Mouse (Mus musculus): ENCODE measurements at regions not wholly inside any gene's neighbourhood (a gene's known extent, or its start where the extent isn't known, plus 50 kb on each side); places are given as distances from the start of the nearest gene placed in this dataset.

GRCm38 (mm10) chr13:110619010-110619409, 224.2 kb downstream of the Plk2 start:
- TF ChIP-seq CTCF (IDR thresholded peaks at IDR 0.05; ENCODE audit: low read depth, low read length) = no peak
- no peak for TF ChIP-seq GATA1 (IDR thresholded peaks at IDR 0.05; ENCODE audit: borderline replicate concordance, low read length)
- no peak for TF ChIP-seq POLR2AphosphoS5 (IDR thresholded peaks at IDR 0.05; ENCODE audit: insufficient replicate concordance, low read depth, low read length)
- TF ChIP-seq GATA2 (IDR thresholded peaks at IDR 0.05; ENCODE audit: borderline replicate concordance, low read depth, low read length) = no peak
- no peak for TF ChIP-seq TAL1 (conservative IDR thresholded peaks at IDR 0.05; ENCODE audit: low read depth, low read length)

DNA sequence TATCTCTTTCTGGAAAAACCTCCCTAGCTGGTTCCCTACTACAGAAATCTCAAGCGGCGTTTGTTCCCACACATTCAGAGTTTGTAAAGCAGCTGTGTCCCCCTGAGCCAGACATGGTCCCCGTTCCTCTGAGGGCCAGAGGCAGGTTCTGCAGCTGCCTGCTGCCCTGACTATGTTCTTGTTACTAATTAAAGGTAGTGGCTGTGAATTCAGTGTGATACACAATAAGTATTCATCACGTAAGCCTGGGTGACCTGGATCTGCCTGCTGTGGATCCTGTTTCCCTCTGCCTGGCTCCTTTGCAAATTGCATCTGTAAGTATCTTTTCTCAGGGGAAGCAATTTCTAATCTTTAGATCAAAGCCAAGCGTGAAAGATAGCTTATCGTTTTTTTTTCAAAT, 232.3 kb downstream of the Plk2 start:
- no peak for DNase-seq (ENCODE audit: low spot score)
- Histone ChIP-seq H3K36me3 (replicated peaks) (no peaks in the 10 kb centered on the region), H3K9me3 (replicated peaks) (peaks cover 19% of the 10 kb centered on the region), H3K4me3 (ENCODE audit: low read depth, low read length) (no peak overlapping the region), H3K4me1 (ENCODE audit: insufficient read depth, low read depth, low read length) (no peaks in the 10 kb centered on the region), H3K27me3 (ENCODE audit: insufficient read depth, low read length) (no peaks in the 10 kb centered on the region)
- no peak for TF ChIP-seq CTCF (IDR thresholded peaks at IDR 0.05; ENCODE audit: low read depth, low read length)
- no peak for ATAC-seq (ENCODE audit: extremely low read depth, insufficient number of reproducible peaks, low FRiP score, poor library complexity, severe bottlenecking)

More at GRCm38 (mm10) chr13:110619010-110619409, 224.2 kb downstream of the Plk2 start:
- no peaks in the 10 kb centered on the region for H3K27me3 ChIP-seq (ENCODE audit: insufficient read depth, low read length)
- H3K9me3 ChIP-seq (replicated peaks) = 0 out of 2 replicates have a peak, but pooled peaks cover 2% of the 10 kb centered on the region
- no peaks in the 10 kb centered on the region for H3K36me3 ChIP-seq (replicated peaks)
- H3K4me3 ChIP-seq (ENCODE audit: low read depth, low read length) = no peak overlapping the region
- ATAC-seq (ENCODE audit: extremely low read depth, insufficient number of reproducible peaks, low FRiP score, poor library complexity, severe bottlenecking) = no peak
- no peak for DNase-seq (ENCODE audit: low spot score)
- H3K4me1 ChIP-seq (ENCODE audit: insufficient read depth, low read depth, low read length) = no peaks in the 10 kb centered on the region

- no peak for DNase-seq (ENCODE audit: low spot score)
- H3K4me3 ChIP-seq (ENCODE audit: low read depth, low read length) = no peak overlapping the region
- H3K4me1 ChIP-seq (ENCODE audit: insufficient read depth, low read depth, low read length) = no peaks in the 10 kb centered on the region
- no peak for ATAC-seq (ENCODE audit: extremely low read depth, insufficient number of reproducible peaks, low FRiP score, poor library complexity, severe bottlenecking)
- H3K36me3 ChIP-seq (replicated peaks) = no peaks in the 10 kb centered on the region
- H3K27me3 ChIP-seq (ENCODE audit: insufficient read depth, low read length) = no peaks in the 10 kb centered on the region
- peaks cover 19% of the 10 kb centered on the region for H3K9me3 ChIP-seq (replicated peaks)
- TF ChIP-seq POLR2AphosphoS5 (IDR thresholded peaks at IDR 0.05; ENCODE audit: insufficient replicate concordance, low read depth, low read length) (no peak), GATA1 (IDR thresholded peaks at IDR 0.05; ENCODE audit: borderline replicate concordance, low read length) (no peak), GATA2 (IDR thresholded peaks at IDR 0.05; ENCODE audit: borderline replicate concordance, low read depth, low read length) (no peak), TAL1 (conservative IDR thresholded peaks at IDR 0.05; ENCODE audit: low read depth, low read length) (no peak)
These were observed 232.9 kb downstream of the Plk2 start for GRCm38 (mm10) chr13:110627732-110628131.

DNA sequence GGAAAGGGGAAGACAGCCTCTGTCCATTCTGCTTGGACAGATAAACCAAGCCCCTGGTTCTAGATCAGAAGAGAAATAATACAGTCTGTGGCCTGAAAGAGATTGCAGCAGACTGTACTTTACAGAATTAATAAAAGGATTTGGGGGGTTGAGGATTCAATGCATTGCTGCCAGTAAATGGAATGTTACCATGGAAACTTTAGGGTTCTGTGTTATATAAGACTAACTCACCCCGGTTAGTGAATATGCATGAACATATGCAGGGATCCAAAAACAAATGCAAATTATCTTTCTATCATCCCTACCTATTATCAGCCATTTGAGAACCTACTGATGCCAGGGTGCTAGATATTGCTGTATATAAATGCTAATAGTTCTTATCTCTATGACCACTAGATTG, 233.4 kb downstream of the Plk2 start:
- no peaks in the 10 kb centered on the region for H3K27me3 ChIP-seq (ENCODE audit: insufficient read depth, low read length)
- no peaks in the 10 kb centered on the region for H3K4me1 ChIP-seq (ENCODE audit: insufficient read depth, low read depth, low read length)
- ATAC-seq (ENCODE audit: extremely low read depth, insufficient number of reproducible peaks, low FRiP score, poor library complexity, severe bottlenecking) (no peak), DNase-seq (ENCODE audit: low spot score) (no peak)
- H3K9me3 ChIP-seq (replicated peaks) = peaks cover 19% of the 10 kb centered on the region
- TF ChIP-seq GATA1 (IDR thresholded peaks at IDR 0.05; ENCODE audit: borderline replicate concordance, low read length) (no peak), GATA2 (IDR thresholded peaks at IDR 0.05; ENCODE audit: borderline replicate concordance, low read depth, low read length) (no peak), TAL1 (conservative IDR thresholded peaks at IDR 0.05; ENCODE audit: low read depth, low read length) (no peak), CTCF (IDR thresholded peaks at IDR 0.05; ENCODE audit: low read depth, low read length) (no peak), POLR2AphosphoS5 (IDR thresholded peaks at IDR 0.05; ENCODE audit: insufficient replicate concordance, low read depth, low read length) (no peak)
- H3K36me3 ChIP-seq (replicated peaks) = no peaks in the 10 kb centered on the region
- H3K4me3 ChIP-seq (ENCODE audit: low read depth, low read length) = no peak overlapping the region

- TF ChIP-seq GATA2 (IDR thresholded peaks at IDR 0.05; ENCODE audit: borderline replicate concordance, low read depth, low read length) = no peak
- no peak for TF ChIP-seq TAL1 (conservative IDR thresholded peaks at IDR 0.05; ENCODE audit: low read depth, low read length)
- no peak for TF ChIP-seq CTCF (IDR thresholded peaks at IDR 0.05; ENCODE audit: low read depth, low read length)
- no peak for TF ChIP-seq POLR2AphosphoS5 (IDR thresholded peaks at IDR 0.05; ENCODE audit: insufficient replicate concordance, low read depth, low read length)
- TF ChIP-seq GATA1 (IDR thresholded peaks at IDR 0.05; ENCODE audit: borderline replicate concordance, low read length) = no peak
- Histone ChIP-seq H3K4me3 (ENCODE audit: low read depth, low read length) (no peak overlapping the region), H3K9me3 (replicated peaks) (peaks cover 3% of the 10 kb centered on the region; the same call in 1 of the 2 replicates), H3K4me1 (ENCODE audit: insufficient read depth, low read depth, low read length) (no peaks in the 10 kb centered on the region), H3K36me3 (replicated peaks) (no peaks in the 10 kb centered on the region), H3K27me3 (ENCODE audit: insufficient read depth, low read length) (no peaks in the 10 kb centered on the region)
- DNase-seq (ENCODE audit: low spot score) = no peak
- ATAC-seq (ENCODE audit: extremely low read depth, insufficient number of reproducible peaks, low FRiP score, poor library complexity, severe bottlenecking) = no peak
These were observed 238.5 kb downstream of the Plk2 start for GRCm38 (mm10) chr13:110633261-110633781.

DNA sequence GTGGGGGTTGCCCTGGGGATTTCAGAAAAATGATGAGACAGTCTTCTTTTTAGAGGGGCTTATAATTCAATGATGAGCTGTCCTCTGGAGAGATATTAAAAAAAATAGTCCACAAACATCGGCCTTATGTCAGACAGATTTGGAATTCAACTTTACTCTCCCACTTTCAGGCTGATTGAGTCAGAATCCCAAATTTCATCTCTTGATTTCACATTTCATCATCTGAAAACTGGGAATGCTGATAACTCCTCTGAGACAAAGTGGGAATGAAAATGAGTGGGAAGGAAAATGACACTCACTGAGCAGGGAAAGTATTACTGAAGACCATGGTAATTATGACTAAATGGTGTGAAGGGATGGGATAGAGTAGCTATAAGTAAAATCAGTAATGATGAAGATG, 239.1 kb downstream of the Plk2 start:
- H3K9me3 ChIP-seq (replicated peaks) = peaks cover 7% of the 10 kb centered on the region
- no peaks in the 10 kb centered on the region for H3K4me1 ChIP-seq (ENCODE audit: insufficient read depth, low read depth, low read length)
- DNase-seq (ENCODE audit: low spot score) (no peak), ATAC-seq (ENCODE audit: extremely low read depth, insufficient number of reproducible peaks, low FRiP score, poor library complexity, severe bottlenecking) (no peak)
- no peaks in the 10 kb centered on the region for H3K27me3 ChIP-seq (ENCODE audit: insufficient read depth, low read length)
- TF ChIP-seq CTCF (IDR thresholded peaks at IDR 0.05; ENCODE audit: low read depth, low read length) = no peak
- no peak overlapping the region for H3K4me3 ChIP-seq (ENCODE audit: low read depth, low read length)
- H3K36me3 ChIP-seq (replicated peaks) = no peaks in the 10 kb centered on the region

DNA sequence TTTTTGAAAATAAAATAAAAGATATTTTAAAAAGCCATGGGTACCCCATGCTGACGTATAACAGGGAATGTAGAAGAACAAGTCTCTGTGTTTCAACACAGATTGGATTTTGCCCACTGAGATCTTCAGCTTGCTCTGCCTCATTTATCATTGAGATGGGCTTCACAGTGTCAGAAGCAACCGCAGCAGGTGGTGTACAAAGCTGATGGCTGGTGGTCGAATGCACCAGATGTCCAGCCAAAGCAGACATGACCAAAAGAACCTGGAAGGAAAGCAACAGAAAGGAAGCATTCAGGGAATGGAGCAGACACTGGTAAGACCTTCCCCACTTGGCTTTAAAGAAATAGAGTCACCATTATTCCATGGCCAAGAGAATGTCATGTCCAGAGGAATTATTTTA, 247.9 kb downstream of the Plk2 start:
- no peak for TF ChIP-seq GATA1 (IDR thresholded peaks at IDR 0.05; ENCODE audit: borderline replicate concordance, low read length)
- TF ChIP-seq CTCF (IDR thresholded peaks at IDR 0.05; ENCODE audit: low read depth, low read length) = no peak
- no peak for TF ChIP-seq POLR2AphosphoS5 (IDR thresholded peaks at IDR 0.05; ENCODE audit: insufficient replicate concordance, low read depth, low read length)
- no peak for TF ChIP-seq TAL1 (conservative IDR thresholded peaks at IDR 0.05; ENCODE audit: low read depth, low read length)
- no peak for TF ChIP-seq GATA2 (IDR thresholded peaks at IDR 0.05; ENCODE audit: borderline replicate concordance, low read depth, low read length)
- H3K4me1 ChIP-seq (ENCODE audit: insufficient read depth, low read depth, low read length) = no peaks in the 10 kb centered on the region
- peaks cover 12% of the 10 kb centered on the region for H3K9me3 ChIP-seq (replicated peaks)
- ATAC-seq (ENCODE audit: extremely low read depth, insufficient number of reproducible peaks, low FRiP score, poor library complexity, severe bottlenecking) = no peak
- no peaks in the 10 kb centered on the region for H3K36me3 ChIP-seq (replicated peaks)
- H3K27me3 ChIP-seq (ENCODE audit: insufficient read depth, low read length) = no peaks in the 10 kb centered on the region
- no peak overlapping the region for H3K4me3 ChIP-seq (ENCODE audit: low read depth, low read length)
- no peak for DNase-seq (ENCODE audit: low spot score)

Data from G1E (cell line).